Mouse (Mus musculus): ENCODE measurements around the gene Ssc5d. TPM values are rescaled to one million over a fixed set of nuclear protein-coding genes. Genes with fewer than 3 reads are reported as not detected.

The Ssc5d gene
- total RNA-seq, 2 experiments from 2014 or later, result 2.4 to 3.5 TPM

- peak in 1 of 2 experiments; percentile 85 for DNase-seq (ENCODE audit: low spot score in 2 of 2)
- H3K27ac ChIP-seq, result no peak overlapping the region
- peak; percentile 96 for TF ChIP-seq CTCF (conservative IDR thresholded peaks at IDR 0.05)
- H3K4me3 ChIP-seq, result no peak overlapping the region
These were observed 14.5 kb downstream of the Ssc5d start for GRCm38 (mm10) chr7:4940068-4940479.

GRCm38 (mm10) chr7:4942673-4943072, 17.1 kb downstream of the Ssc5d start:
- no peak overlapping the region for H3K4me3 ChIP-seq

GRCm38 (mm10) chr7:4943223-4943815, 17.7 kb downstream of the Ssc5d start:
- peak overlapping the region; percentile 54 for H3K4me3 ChIP-seq
- peak; percentile 94 for DNase-seq (ENCODE audit: low spot score in 2 of 2)
- peak; percentile 100 for TF ChIP-seq CTCF (conservative IDR thresholded peaks at IDR 0.05)
- H3K27ac ChIP-seq, result peak overlapping the region; percentile 64

More at GRCm38 (mm10) chr7:4942673-4943072, 17.1 kb downstream of the Ssc5d start:
- H3K27ac ChIP-seq, result no peak overlapping the region
- no peak for DNase-seq (ENCODE audit: low spot score in 2 of 2)
- TF ChIP-seq CTCF (conservative IDR thresholded peaks at IDR 0.05), result no peak

- Histone ChIP-seq H3K4me3 (no peak overlapping the region), H3K27ac (no peak overlapping the region)
- DNase-seq (ENCODE audit: low spot score in 2 of 2), result no peak
- TF ChIP-seq CTCF (conservative IDR thresholded peaks at IDR 0.05), result no peak
These were observed 22.3 kb downstream of the Ssc5d start for GRCm38 (mm10) chr7:4947855-4948254.

GRCm38 (mm10) chr7:4948386-4948785, 22.8 kb downstream of the Ssc5d start:
- no peak overlapping the region for H3K4me3 ChIP-seq
- H3K27ac ChIP-seq, result no peak overlapping the region
- no peak for TF ChIP-seq CTCF (conservative IDR thresholded peaks at IDR 0.05)
- DNase-seq (ENCODE audit: low spot score in 2 of 2), result no peak

- TF ChIP-seq CTCF (conservative IDR thresholded peaks at IDR 0.05), result no peak
- DNase-seq (ENCODE audit: low spot score in 2 of 2), result no peak
- Histone ChIP-seq H3K4me3 (no peak overlapping the region), H3K27ac (no peak overlapping the region)
These were observed 25.2 kb downstream of the Ssc5d start for GRCm38 (mm10) chr7:4950561-4951342.

- Histone ChIP-seq H3K27ac (no peak overlapping the region), H3K4me3 (no peak overlapping the region)
- DNase-seq (ENCODE audit: low spot score in 2 of 2), result no peak
- no peak for TF ChIP-seq CTCF (conservative IDR thresholded peaks at IDR 0.05)
These were observed 28.3 kb downstream of the Ssc5d start for GRCm38 (mm10) chr7:4953815-4954445.

GRCm38 (mm10) chr7:4957361-4957760, 31.8 kb downstream of the Ssc5d start:
- no peak overlapping the region for H3K27ac ChIP-seq
- TF ChIP-seq CTCF (conservative IDR thresholded peaks at IDR 0.05), result no peak
- H3K4me3 ChIP-seq, result no peak overlapping the region
- no peak for DNase-seq (ENCODE audit: low spot score in 2 of 2)

- Histone ChIP-seq H3K4me3 (no peak overlapping the region), H3K27ac (no peak overlapping the region)
- DNase-seq (ENCODE audit: low spot score in 2 of 2), result no peak
- peak; percentile 19; the same call in 1 of the 2 replicates for TF ChIP-seq CTCF (conservative IDR thresholded peaks at IDR 0.05)
These were observed 37.9 kb downstream of the Ssc5d start for GRCm38 (mm10) chr7:4963527-4963926.

- TF ChIP-seq CTCF (conservative IDR thresholded peaks at IDR 0.05), result peak; percentile 91
- Histone ChIP-seq H3K4me3 (no peak within 1 kb of the TSS), H3K27ac (no peak within 1 kb of the TSS)
- DNase-seq (ENCODE audit: low spot score in 2 of 2), result peak; percentile 63 to 80
These were observed 38.7 kb downstream of the Ssc5d start, which contains the start of gene Sbk2 for GRCm38 (mm10) chr7:4964272-4964671. TSS of gene Sbk2 (minus strand) at chr7:4964406.

- Histone ChIP-seq H3K4me3 (no peak overlapping the region), H3K27ac (no peak overlapping the region)
- no peak for TF ChIP-seq CTCF (conservative IDR thresholded peaks at IDR 0.05)
- no peak for DNase-seq (ENCODE audit: low spot score in 2 of 2)
These were observed 39.4 kb downstream of the Ssc5d start for GRCm38 (mm10) chr7:4964988-4965387.

GRCm38 (mm10) chr7:4971068-4971467, 45.5 kb downstream of the Ssc5d start, which contains the start of gene Sbk3:
TSS of gene Sbk3 (minus strand) at chr7:4971168.
- TF ChIP-seq CTCF (conservative IDR thresholded peaks at IDR 0.05), result no peak
- no peak within 1 kb of the TSS for H3K4me3 ChIP-seq
- no peak within 1 kb of the TSS for H3K27ac ChIP-seq
- no peak for DNase-seq (ENCODE audit: low spot score in 2 of 2)

GRCm38 (mm10) chr7:4971710-4972109, 46.1 kb downstream of the Ssc5d start:
- no peak for DNase-seq (ENCODE audit: low spot score in 2 of 2)
- Histone ChIP-seq H3K4me3 (no peak overlapping the region), H3K27ac (no peak overlapping the region)
- TF ChIP-seq CTCF (conservative IDR thresholded peaks at IDR 0.05), result no peak

All from layer of hippocampus, adult 2 months (tissue).